Mouse (Mus musculus) MEL (cell line): ENCODE results near the gene Ppp1r27.
A peak's percentile ranks its signal among the peaks of the same experiment; 100 is the strongest.

Experiments used
- CTCF ChIP-seq, 3 experiments: IDR thresholded peaks in 2 of 3; conservative IDR thresholded peaks in 1 of 3; 2 replicates each; pipeline ENCODE4 v1.5.1; 2011 to 2012; ENCODE audit warnings: low read length in 3 of 3, low read depth in 2 of 3, mild to moderate bottlenecking in 2 of 3, improper control_type of control experiment in 1 of 3, inconsistent platforms in 1 of 3, mixed read lengths in 1 of 3, moderate library complexity in 1 of 3; ENCODE audit not compliant: control insufficient read depth in 1 of 3, insufficient read depth in 1 of 3, poor library complexity in 1 of 3, severe bottlenecking in 1 of 3
- EP300 ChIP-seq, 2 experiments: IDR thresholded peaks; 2 replicates each; pipeline ENCODE4 v1.6.1; 2011; ENCODE audit warnings: improper control_type of control experiment in 2 of 2, low read length in 2 of 2, low read depth in 1 of 2, mild to moderate bottlenecking in 1 of 2
- GABPA ChIP-seq: IDR thresholded peaks from 2 replicates; pipeline ENCODE4 v1.6.1; 2012; ENCODE audit warnings: low read depth, mild to moderate bottlenecking, inconsistent platforms, low read length, improper control_type of control experiment, moderate library complexity
- POLR2A ChIP-seq, 2 experiments: IDR thresholded peaks; 2 replicates each; pipeline ENCODE4 v1.6.1; 2011 to 2012; ENCODE audit warnings: low read length in 2 of 2, mild to moderate bottlenecking in 2 of 2, control low read depth in 1 of 2, improper control_type of control experiment in 1 of 2, low read depth in 1 of 2, moderate library complexity in 1 of 2; ENCODE audit not compliant: control insufficient read depth in 1 of 2, insufficient read depth in 1 of 2, poor library complexity in 1 of 2

GRCm38 (mm10) chr11:120549168-120549945 is 1.6 kb downstream of the Ppp1r27 start, which contains the start of gene Mcrip1:
- TF ChIP-seq GABPA, result no peak
- TF ChIP-seq CTCF (IDR thresholded peaks at IDR 0.05 in 2 of 3, conservative IDR thresholded peaks at IDR 0.05 in 1 of 3; ENCODE audit: control insufficient read depth in 1 of 3, insufficient read depth in 1 of 3, low read depth in 2 of 3, low read length in 3 of 3, poor library complexity in 1 of 3, severe bottlenecking in 1 of 3), result no peak
- TF ChIP-seq POLR2A (IDR thresholded peaks at IDR 0.05; ENCODE audit: control insufficient read depth in 1 of 2, insufficient read depth in 1 of 2, low read depth in 1 of 2, low read length in 2 of 2, poor library complexity in 1 of 2), result peak; percentile 30 to 87; a peak in 2 of 4 replicates
- TF ChIP-seq EP300 (IDR thresholded peaks at IDR 0.05; ENCODE audit: low read depth in 1 of 2, low read length in 2 of 2), result peak in 1 of 2 experiments; percentile 51; a peak in 2 of 4 replicates
